Mouse (Mus musculus) ES-E14 (cell line): Measurements from ENCODE around the gene Olfr548-ps1. TPM values are rescaled to one million over a fixed set of nuclear protein-coding genes. Genes with fewer than 3 reads are reported as not detected.

Experiments
- DNase-seq: peaks from one replicate; pipeline ENCODE4 v3.0.0-alpha.2; 2013; ENCODE audit warnings: low read depth, low spot score
- H3K27ac ChIP-seq: 2 replicates; pipeline ENCODE4 v1.5.1; 2012; ENCODE audit warnings: low read depth, mild to moderate bottlenecking, low read length, moderate library complexity, mixed read lengths; ENCODE audit not compliant: poor library complexity, insufficient read depth, severe bottlenecking
- H3K36me3 ChIP-seq: 2 replicates; pipeline ENCODE4 v1.6.1; 2012; ENCODE audit warnings: mild to moderate bottlenecking, low read length, moderate library complexity, mixed read lengths; ENCODE audit not compliant: control insufficient read depth, poor library complexity, insufficient read depth, severe bottlenecking
- H3K4me1 ChIP-seq, 2 experiments: fragments of 150-350 bp in 1 of 2; sonication (generic) in 1 of 2; 2 replicates each; pipeline ENCODE4 v1.6.1; 2012; ENCODE audit warnings: low read length in 2 of 2, mild to moderate bottlenecking in 1 of 2, mixed read lengths in 1 of 2; ENCODE audit not compliant: control insufficient read depth in 2 of 2, insufficient read depth in 2 of 2, poor library complexity in 1 of 2
- H3K4me3 ChIP-seq, 2 experiments: fragments of 150-350 bp in 1 of 2; sonication (generic) in 1 of 2; 2 replicates each; pipeline ENCODE4 v1.5.1; 2012; ENCODE audit warnings: low read length in 2 of 2, low read depth in 1 of 2, mild to moderate bottlenecking in 1 of 2, mixed read lengths in 1 of 2; ENCODE audit not compliant: insufficient read depth in 1 of 2, poor library complexity in 1 of 2, severe bottlenecking in 1 of 2
- H3K9ac ChIP-seq: 2 replicates; pipeline ENCODE4 v1.6.1; 2012; ENCODE audit warnings: low read depth, mild to moderate bottlenecking, low read length, mixed read lengths; ENCODE audit not compliant: poor library complexity, insufficient read depth, severe bottlenecking
- H3K9me3 ChIP-seq: fragments of 150-350 bp; sonication (generic); 2 replicates; pipeline ENCODE4 v1.6.1; 2012; ENCODE audit warnings: low read depth, mild to moderate bottlenecking, low read length; ENCODE audit not compliant: control insufficient read depth, insufficient read depth
- CHD2 ChIP-seq: IDR thresholded peaks from 2 replicates; pipeline ENCODE4 v1.6.1; 2014; ENCODE audit warnings: mild to moderate bottlenecking, low read depth, low read length, inconsistent platforms
- HCFC1 ChIP-seq: IDR thresholded peaks from 2 replicates; pipeline ENCODE4 v1.6.1; 2012; ENCODE audit warnings: low read length, inconsistent platforms, borderline replicate concordance; ENCODE audit not compliant: insufficient read depth
- MAFK ChIP-seq: IDR thresholded peaks from 2 replicates; pipeline ENCODE4 v1.6.1; 2014; ENCODE audit warnings: mild to moderate bottlenecking, low read depth, low read length, inconsistent platforms; ENCODE audit not compliant: insufficient read depth
- ZC3H11A ChIP-seq: IDR thresholded peaks from 2 replicates; pipeline ENCODE4 v1.6.1; 2012; ENCODE audit warnings: low read depth, mild to moderate bottlenecking, inconsistent platforms, low read length, borderline replicate concordance
- ZNF384 ChIP-seq: IDR thresholded peaks from 2 replicates; pipeline ENCODE4 v1.6.1; 2012; ENCODE audit warnings: low read depth, low read length, inconsistent platforms
- in situ Hi-C, 2 experiments: fragments of 600-800 bp; cut with MboI; formaldehyde crosslinking; loops; one replicate each; pipeline ENCODE4 v1.15.1; 2025; ENCODE audit warnings: low sequenced_read_pairs in 2 of 2, inconsistent platforms in 1 of 2; ENCODE audit not compliant: unreplicated experiment in 2 of 2
- total RNA-seq: library from RNA; depleted of rRNA; stranded (reverse); fragments of 300-350 nt; gene quantifications from 2 replicates; pipeline ENCODE4 v1.2.3, GENCODE M21; 2012

Olfr548-ps1 gene
- total RNA-seq, 1 experiment: not detected

DNA sequence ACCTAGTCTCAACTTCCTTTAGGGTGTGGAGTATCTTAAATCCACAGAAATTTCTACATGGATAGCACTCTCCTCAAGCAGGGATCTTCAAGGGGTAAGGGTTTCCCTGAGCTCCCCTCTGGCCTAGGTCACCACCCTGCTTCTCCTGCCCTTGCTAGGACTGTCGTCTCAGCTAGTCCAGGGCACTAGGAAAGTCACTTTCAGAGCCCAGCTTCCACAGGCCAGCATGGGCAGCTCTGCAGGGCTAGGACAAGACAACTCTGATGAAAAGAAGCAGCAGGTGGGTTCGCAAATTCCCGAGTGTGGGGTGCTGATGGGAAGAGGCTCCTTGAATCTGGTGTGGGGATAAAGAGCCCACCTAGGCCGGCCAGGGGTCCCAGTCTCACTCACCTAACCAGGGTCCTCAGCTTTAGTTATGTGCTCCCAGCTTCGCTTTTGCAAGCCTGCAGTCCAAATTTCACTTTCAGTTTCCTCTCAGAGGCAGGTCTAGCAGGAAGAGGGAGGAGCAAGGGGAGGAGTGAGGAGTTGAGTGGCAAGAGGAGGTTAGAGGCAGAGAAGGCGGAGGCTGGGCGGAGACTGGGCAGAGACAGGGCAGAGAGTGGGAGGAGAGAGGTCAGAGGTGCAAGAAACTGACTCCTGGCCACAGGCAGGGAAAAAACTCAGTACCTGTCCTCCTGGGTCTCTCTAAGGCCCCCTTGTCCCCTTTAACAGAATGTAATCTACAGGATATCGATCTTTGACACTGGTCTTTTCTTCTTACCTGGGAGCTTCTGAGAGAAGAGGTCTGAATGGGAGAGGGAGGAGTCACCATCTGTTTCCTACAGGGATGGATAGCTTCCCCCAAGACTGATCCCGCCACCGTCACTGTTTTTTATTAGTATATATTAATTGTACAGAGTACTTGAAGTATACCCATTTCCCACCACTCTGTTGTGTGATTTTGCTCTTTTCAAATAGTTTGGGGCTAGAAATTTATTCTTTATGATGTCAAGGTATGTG, 24.6 kb downstream of the Olfr548-ps1 start, which contains the start of gene Trim21:
TSS of gene Trim21 (minus strand) at position 488 of the 999 bp plus-strand sequence.
- TF ChIP-seq ZC3H11A (no peak), ZNF384 (no peak), CHD2 (no peak), MAFK (no peak), HCFC1 (no peak)
- Histone ChIP-seq H3K27ac (no peak within 1 kb of the TSS), H3K36me3 (no peaks in the 10 kb centered on the region), H3K9me3 (no peaks in the 10 kb centered on the region), H3K4me1 (no peaks in the 10 kb centered on the region), H3K4me3 (peak within 1 kb of the TSS; percentile 22 to 67), H3K9ac (peak within 1 kb of the TSS; percentile 41; the same call in 1 of the 2 replicates)
- in situ Hi-C loops: no loop called here
- peak; percentile 88 for DNase-seq

DNA sequence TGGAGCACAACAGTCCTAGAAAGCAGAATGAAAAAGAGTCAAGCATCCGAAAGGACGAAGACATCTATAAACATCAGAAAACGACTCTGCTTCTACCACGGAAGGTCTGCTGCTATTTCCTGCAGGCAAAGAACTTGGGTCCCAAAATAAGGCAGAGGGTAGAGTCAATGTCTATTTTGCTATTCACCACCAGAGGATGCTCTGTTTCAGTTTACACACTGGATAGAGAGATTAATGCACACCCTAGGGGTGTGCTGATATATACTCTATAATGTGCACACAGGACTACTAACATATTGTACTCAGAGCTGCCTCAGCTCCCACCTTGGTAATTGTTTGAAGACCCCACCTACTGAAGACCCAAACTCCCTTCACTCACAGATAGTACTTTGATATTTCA, 25.5 kb downstream of the Olfr548-ps1 start:
- no peak for DNase-seq

DNA sequence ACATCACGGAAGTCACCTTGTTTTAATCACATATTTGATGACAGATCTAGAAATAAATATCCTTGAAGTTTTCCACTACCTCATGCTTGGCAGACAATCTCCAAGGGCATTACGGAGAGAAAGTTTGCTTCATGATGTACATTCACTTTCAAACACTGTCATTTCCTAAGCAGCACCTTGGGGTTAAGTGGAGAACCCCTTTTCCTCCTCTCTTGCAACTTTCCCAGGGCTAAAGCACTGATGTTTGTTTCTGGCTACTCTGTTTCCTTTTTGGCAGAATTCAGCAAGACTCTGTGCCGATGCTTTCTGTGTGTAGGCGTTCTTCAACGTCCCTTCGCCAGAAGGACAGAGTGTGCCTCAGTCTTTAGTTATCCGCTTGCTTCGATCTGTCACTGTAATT, 30.4 kb downstream of the Olfr548-ps1 start, which contains the start of gene Olfr550:
TSS of gene Olfr550 (plus strand) at position 301 of the 400 bp plus-strand sequence.
- H3K27ac ChIP-seq: no peak within 1 kb of the TSS
- in situ Hi-C loops: no loop called here

More for the DNA sequence above, 25.5 kb downstream of the Olfr548-ps1 start:
- Histone ChIP-seq H3K4me3 (no peak overlapping the region), H3K36me3 (no peaks in the 10 kb centered on the region), H3K9ac (no peak overlapping the region), H3K4me1 (no peaks in the 10 kb centered on the region), H3K9me3 (no peaks in the 10 kb centered on the region), H3K27ac (no peak overlapping the region)
- no peak for TF ChIP-seq ZC3H11A
- TF ChIP-seq CHD2: no peak
- no peak for TF ChIP-seq ZNF384
- no peak for TF ChIP-seq HCFC1
- no peak for TF ChIP-seq MAFK
- in situ Hi-C loops: no loop called here

DNA sequence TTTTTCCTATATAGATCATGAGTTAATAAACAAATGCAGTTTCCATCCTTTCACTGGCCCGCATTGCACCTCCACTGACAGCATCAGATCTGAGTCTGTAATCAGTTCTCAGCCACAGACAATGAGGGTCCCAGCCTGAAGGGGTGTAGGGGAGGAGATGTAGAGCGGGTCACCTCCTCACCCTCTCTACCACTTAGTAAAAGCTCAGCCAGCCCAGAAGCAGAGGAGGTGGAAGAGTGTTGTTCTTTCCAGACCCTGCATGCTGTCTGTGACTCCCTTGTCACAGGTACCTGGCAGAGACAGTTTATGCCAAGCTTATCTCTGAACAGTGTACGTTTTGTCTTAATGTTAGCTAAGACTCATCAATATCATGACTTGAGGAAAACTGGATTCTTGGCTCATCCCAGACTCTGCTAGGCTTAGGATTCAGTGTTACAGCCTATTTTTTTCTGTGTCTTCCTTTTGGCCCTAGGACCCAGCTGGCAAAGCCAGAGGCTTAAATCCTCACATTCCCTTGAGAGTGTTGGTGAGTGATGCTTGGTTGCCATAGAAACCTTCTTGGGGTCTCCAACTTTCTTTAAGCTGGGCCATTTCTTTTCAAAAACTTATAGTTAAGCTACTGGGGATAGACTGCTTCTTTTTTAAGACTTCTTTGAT, 32.6 kb downstream of the Olfr548-ps1 start:
- no peak for DNase-seq

More for the DNA sequence above, 30.4 kb downstream of the Olfr548-ps1 start, which contains the start of gene Olfr550:
- Histone ChIP-seq H3K4me3 (no peak within 1 kb of the TSS), H3K9me3 (no peaks in the 10 kb centered on the region), H3K36me3 (no peaks in the 10 kb centered on the region), H3K4me1 (no peaks in the 10 kb centered on the region), H3K9ac (no peak within 1 kb of the TSS)
- TF ChIP-seq ZC3H11A: no peak
- no peak for TF ChIP-seq CHD2
- TF ChIP-seq ZNF384: no peak
- TF ChIP-seq HCFC1: no peak
- TF ChIP-seq MAFK: no peak
- no peak for DNase-seq

More for the DNA sequence above, 32.6 kb downstream of the Olfr548-ps1 start:
- no peak for TF ChIP-seq ZC3H11A
- TF ChIP-seq MAFK: no peak
- no peak for TF ChIP-seq CHD2
- TF ChIP-seq ZNF384: no peak
- TF ChIP-seq HCFC1: no peak
- no peaks in the 10 kb centered on the region for H3K4me1 ChIP-seq
- no peak overlapping the region for H3K27ac ChIP-seq
- H3K9ac ChIP-seq: no peak overlapping the region
- in situ Hi-C loops: no loop called here
- H3K36me3 ChIP-seq: no peaks in the 10 kb centered on the region
- no peaks in the 10 kb centered on the region for H3K9me3 ChIP-seq
- no peak overlapping the region for H3K4me3 ChIP-seq
